Mouse (Mus musculus) right cerebral cortex, postnatal 25 days (tissue): ENCODE results near the gene Trappc10.

Source experiments
- DNase-seq: peaks from one replicate; pipeline ENCODE4 v3.0.0; 2022

The Trappc10 gene

DNA sequence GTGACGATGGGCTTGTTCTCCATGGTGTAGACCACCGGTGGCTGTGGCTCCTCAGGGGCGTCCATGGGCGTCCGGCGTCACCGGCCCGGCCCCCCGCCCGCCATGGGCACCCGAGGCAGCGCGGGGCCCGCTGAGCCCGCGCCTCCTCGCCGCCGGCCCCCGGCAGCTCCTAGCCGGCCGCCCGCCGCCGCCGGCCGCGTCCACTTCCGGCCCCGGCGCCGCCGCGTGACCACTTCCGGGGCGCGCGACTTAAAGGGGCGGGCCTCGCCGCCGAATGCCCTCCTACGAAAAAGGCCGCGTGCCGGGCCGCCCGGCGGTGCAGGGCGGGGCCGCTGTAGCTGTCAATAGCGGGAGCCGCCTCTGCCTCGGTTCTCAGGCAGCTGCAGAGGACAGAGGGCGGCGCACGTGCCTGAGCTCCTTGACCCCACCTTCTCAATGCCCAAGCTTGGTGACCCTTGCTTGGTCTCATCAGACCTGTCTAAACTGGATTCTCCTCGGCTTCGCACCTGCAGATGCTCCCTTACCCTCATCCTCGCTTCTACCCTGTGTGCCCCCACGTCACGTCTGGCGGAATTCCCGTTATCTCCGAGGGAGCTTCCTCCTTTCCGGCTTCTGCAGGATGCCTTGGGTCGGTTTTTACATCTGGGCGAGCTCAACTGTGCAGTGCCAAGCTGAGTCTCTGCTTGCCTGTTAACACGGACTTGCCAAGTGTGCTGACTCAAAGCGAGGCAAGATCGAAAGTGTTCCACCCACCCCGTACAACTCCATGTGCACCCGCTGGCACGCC is at the start of gene Trappc10:
Trappc10 (minus strand) TSS at position 204 of the 787 bp plus-strand sequence.
- DNase-seq: peak; percentile 92

DNA sequence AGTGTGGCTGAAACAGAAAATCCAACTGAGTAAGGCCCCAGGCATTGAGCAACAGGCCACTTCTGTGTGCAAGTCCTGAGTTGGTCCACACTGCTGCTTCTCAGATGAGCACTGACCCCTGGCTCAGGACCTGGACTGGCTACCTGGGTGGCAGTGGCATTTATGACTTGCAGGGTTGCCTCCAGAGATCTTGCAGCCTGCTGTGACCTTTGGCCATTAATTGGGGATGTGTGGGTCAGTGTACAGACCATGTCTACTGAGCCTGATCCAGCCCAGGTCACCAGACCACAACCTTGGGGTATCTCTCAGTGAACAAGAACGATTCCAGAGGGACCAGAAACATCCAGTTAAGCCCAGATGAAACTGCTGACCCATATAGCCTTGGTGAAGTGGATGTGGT is 49.1 kb upstream of the Trappc10 start:
- no peak for DNase-seq

DNA sequence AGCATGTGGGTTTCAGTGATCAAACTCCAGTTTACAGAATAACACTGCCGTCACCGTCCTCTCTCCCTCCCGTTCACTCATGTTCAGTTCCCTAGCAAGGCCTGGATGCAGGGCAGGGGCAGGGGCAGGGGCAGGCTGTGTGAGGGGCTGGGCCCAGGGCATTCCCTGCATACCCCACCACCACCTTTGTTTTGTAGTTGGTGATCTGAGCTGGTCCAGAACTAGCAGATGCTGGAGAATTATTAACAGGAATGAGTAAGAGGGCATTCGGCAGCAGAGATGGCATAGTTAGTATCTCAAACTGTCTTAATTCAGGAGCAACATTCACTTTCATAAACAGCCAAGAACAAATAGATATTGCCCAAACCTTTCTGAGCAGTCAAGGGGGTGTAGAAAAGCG is 47.9 kb upstream of the Trappc10 start:
- no peak for DNase-seq

GRCm38 (mm10) chr10:78290730-78291535 is 46.5 kb upstream of the Trappc10 start:
- DNase-seq: no peak

- DNase-seq: no peak
Measured at GRCm38 (mm10) chr10:78288896-78289295, 44.5 kb upstream of the Trappc10 start.

DNA sequence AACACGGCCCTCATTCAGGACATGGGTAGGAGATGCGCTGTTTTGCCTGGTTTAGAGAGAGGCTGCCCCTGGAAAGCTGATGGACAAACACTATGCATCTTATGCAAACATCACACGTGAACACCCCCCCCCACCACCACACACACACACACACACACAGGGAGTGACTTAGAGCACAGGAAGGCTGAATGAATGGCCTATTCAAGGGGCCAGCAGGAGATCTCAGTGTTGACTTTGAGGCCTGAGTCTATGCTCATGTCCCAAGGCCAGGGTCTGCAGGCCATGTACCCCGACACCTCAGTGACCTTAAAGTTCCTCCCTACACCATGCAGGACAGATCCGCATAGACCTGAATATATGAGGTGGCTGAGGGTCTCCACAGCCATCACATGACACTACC is 43.7 kb upstream of the Trappc10 start:
- DNase-seq: no peak

GRCm38 (mm10) chr10:78287465-78288132 is 43.2 kb upstream of the Trappc10 start:
- no peak for DNase-seq

DNA sequence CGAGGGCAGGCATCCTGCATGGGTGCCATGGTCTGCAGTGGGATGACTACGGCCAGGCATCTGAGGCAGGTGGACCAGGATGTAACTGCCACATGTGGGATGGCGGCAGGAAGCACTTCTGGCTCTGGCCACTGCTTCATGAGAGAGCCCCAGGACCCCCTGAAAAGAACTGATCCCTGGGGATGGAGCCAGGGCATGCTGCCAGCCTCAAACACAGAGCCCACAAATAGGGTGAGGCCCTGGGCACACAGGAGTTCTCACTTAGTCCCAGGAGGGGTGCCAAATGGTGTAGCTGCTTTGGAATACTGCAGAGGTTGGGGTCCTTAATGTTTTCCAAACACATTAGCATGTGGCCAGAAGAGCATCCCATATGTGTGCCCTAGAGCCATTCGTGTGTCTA is 41.5 kb upstream of the Trappc10 start:
- DNase-seq: no peak

GRCm38 (mm10) chr10:78285409-78285808 is 41.0 kb upstream of the Trappc10 start:
- no peak for DNase-seq

DNA sequence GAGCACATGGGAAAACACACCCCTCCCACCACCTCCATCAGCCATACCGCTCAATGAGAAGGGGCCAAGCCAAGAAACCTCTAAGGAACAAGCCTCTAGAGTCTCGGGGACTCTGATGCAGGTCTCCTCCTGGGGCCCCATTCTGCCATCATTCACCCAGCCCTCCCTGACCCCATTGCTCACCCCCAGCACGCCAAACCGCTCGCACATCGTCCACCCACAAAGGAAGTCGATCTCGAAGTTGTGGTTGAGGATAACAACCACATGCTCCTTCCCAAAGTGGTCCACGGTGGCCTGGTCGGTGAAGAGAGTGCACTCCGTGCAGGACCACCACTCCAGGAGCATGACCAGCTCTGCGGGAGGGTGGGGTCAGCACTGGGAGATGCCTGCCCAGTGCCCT is 40.4 kb upstream of the Trappc10 start:
- DNase-seq: no peak

- DNase-seq: no peak
Measured at GRCm38 (mm10) chr10:78282411-78282810, 38.0 kb upstream of the Trappc10 start.

DNA sequence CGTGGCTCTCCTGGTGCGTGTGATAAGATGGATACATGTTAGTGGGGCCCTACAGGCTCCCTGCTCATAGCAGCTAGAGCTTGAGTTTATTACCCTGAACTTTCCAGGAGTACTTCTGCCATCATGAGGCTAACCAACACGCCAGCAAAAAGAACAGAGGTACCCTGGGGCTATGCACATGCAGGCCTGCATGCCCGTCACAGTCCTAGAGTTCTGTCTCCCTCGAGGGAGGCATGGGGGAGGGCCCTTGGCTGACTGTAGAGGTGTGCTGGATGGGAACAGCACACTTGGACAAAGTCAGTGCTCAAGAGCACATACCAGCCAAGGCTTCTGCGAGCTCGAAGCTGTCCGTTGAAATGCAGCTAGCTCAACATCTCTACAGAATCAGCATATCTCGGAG is 36.0 kb upstream of the Trappc10 start:
- DNase-seq: no peak

GRCm38 (mm10) chr10:78279210-78279609 is 34.8 kb upstream of the Trappc10 start:
- peak; percentile 36 for DNase-seq

- no peak for DNase-seq
Measured at GRCm38 (mm10) chr10:78277835-78278234, 33.4 kb upstream of the Trappc10 start.

DNA sequence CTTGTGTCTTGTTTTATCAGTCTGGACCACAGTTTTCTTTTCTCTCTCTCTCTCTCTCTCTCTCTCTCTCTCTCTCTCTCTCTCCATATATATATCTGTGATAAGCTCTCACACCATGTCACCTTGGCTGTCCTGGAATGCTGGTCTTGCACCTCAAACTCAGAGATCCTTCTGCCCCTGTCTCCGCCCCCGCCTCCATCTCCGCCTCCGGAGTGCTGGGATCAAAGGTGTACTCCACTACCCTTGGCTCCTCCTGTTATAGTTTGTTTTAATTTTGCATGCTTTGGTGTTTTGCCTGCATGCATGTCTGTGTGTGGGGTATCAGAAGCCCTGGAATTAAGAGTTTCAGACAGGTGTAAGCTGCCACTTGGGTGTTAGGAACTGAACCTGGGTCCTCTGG is 31.8 kb upstream of the Trappc10 start:
- DNase-seq: no peak

DNA sequence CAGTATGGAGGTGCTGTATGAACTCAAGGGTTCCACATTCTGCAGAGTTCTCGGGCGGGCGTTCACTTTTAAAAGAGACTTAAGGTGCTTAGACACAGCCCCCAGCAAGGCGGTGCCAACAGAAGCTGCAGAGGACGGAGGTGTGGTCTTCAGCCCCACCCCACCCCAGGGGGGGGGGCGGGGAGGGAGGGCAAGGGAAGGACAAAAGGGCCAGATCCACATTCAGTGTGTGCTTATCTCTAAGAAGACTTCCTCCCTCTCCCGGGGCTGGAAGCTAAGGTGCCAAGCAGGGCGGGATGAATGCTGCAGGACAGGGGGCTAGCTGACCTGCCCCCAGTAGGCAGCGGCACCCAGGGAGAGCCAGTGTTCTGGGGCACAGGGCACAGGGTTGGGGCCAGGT is 28.5 kb upstream of the Trappc10 start:
- no peak for DNase-seq

DNA sequence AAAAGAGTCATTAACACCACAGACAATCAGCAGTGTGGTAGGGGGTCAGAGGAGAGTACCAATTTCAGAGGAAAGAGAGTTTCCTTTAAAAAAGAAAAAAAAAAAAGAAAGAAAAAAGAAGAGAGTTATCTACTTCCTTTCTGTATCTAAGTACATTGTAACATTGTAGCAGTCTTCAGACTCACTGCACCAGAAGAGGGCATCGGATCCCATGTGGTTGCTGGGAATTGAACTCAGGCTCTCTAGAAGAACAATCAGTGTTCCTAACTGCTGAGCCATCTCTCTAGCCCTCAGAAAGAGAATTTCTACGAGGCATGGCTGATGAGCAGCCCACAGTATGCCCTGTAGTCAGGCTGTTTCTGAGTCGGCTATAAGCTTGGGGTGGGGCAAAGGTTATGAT is 21.4 kb upstream of the Trappc10 start:
- no peak for DNase-seq

- DNase-seq: no peak
Measured at GRCm38 (mm10) chr10:78264735-78265134, 20.3 kb upstream of the Trappc10 start.

DNA sequence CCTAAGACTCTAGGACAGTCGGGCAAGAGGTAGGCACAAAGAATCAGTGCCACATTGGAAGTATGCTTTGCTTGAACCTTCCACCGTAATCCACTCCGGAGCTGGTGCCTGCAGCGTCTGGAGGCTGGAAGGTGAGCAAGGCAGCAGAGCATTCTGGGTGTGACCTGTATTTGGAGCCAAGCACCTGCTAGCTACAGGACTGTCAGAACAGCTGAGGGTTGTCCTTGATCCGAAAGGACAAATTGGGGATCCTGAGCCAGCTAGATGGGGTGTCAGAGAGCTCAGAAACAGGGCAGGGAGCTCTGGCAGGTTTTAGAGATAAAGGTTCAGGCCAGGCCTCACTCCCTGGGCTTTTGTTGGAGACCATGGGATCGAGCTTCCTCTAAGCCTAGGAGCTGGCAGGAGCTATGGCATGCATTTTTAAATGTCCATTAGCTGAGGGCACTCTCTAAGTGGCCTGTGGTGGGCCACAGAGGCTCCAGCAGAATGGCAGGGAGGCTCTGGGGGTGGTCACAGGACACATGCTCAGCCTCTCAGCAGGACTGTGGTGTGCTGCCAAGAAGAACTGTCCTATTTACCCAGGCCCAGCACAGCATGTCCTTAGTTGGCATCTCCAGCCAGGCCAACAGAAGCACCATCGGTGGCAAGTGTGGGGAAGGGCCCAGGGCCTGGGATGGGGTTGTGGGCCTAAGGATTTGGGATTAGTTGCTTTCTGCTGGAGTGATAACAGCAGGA is 16.6 kb upstream of the Trappc10 start:
- DNase-seq: no peak

- no peak for DNase-seq
Measured at GRCm38 (mm10) chr10:78260322-78260721, 15.9 kb upstream of the Trappc10 start.

- DNase-seq: no peak
Measured at GRCm38 (mm10) chr10:78259702-78260101, 15.3 kb upstream of the Trappc10 start.

GRCm38 (mm10) chr10:78259230-78259629 is 14.8 kb upstream of the Trappc10 start:
- no peak for DNase-seq

DNA sequence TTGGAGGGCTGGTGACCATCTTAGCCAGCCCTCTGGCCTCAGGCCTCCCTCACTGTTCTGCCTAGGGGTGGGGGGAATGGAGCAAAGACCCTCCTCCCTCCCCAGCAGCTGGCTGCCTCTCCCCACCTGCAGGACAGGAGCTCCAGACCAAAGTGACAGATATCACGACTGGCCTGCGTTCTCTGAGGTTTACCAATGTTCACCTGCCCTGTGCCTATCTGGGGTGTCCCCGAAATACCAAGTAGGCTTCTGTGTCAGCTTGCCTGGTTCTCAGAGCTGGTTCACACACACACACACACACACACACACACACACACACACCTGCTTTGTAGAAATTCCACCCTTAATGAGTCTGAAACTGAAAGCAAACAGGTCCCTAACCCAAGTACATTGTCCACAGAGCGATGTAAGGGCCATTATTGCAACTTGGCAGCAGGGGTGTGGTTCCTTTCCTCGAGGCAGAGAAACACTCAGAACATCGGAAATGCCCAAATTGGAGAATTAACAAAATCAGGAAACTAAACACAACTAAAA is 13.8 kb upstream of the Trappc10 start:
- no peak for DNase-seq
